Mouse (Mus musculus): ENCODE results near the gene Klhl11. TPM values are rescaled to one million over a fixed set of nuclear protein-coding genes. Genes with fewer than 3 reads are reported as not detected.

Gene Klhl11
- total and polyA plus RNA-seq, 2 experiments from 2014 or later: 10.7 to 56.5 TPM

- H3K27me3 ChIP-seq (ENCODE audit: insufficient read depth, low read length): no peaks in the 10 kb centered on the region
- ATAC-seq (no peak), DNase-seq (ENCODE audit: low spot score) (no peak)
- no peaks in the 10 kb centered on the region for H3K9me3 ChIP-seq (ENCODE audit: low read length)
- TF ChIP-seq CTCF (IDR thresholded peaks at IDR 0.05; ENCODE audit: low read depth): no peak
- peaks cover 63% of the 10 kb centered on the region for H3K36me3 ChIP-seq (ENCODE audit: insufficient read depth, low read length)
- H3K27ac ChIP-seq: no peak overlapping the region
- no peaks in the 10 kb centered on the region for H3K4me1 ChIP-seq (ENCODE audit: insufficient read depth, low read length)
- H3K4me3 ChIP-seq (ENCODE audit: low read length): no peak overlapping the region
- no peak overlapping the region for H3K4me2 ChIP-seq (ENCODE audit: low read depth, low read length)
- H3K9ac ChIP-seq (replicated peaks; ENCODE audit: low read length): no peak overlapping the region
- 90% methylated on average over 10 of the region's 10 CpGs for WGBS
Observed at GRCm38 (mm10) chr11:100513716-100514115, 41.2 kb upstream of the Klhl11 start.

- Histone ChIP-seq H3K36me3 (ENCODE audit: insufficient read depth, low read length) (peaks cover 70% of the 10 kb centered on the region), H3K9me3 (ENCODE audit: low read length) (no peaks in the 10 kb centered on the region), H3K4me2 (ENCODE audit: low read depth, low read length) (no peak overlapping the region), H3K9ac (replicated peaks; ENCODE audit: low read length) (no peak overlapping the region), H3K4me3 (ENCODE audit: low read length) (no peak overlapping the region), H3K27ac (no peak overlapping the region), H3K27me3 (ENCODE audit: insufficient read depth, low read length) (no peaks in the 10 kb centered on the region), H3K4me1 (ENCODE audit: insufficient read depth, low read length) (no peaks in the 10 kb centered on the region)
- ATAC-seq (0 out of 2 replicates have a peak, but pooled peaks have one; percentile 27), DNase-seq (ENCODE audit: low spot score) (peak; percentile 67)
- 79% methylated on average over 1 of the region's 1 CpGs for WGBS
- peak; percentile 69 for TF ChIP-seq CTCF (IDR thresholded peaks at IDR 0.05; ENCODE audit: low read depth)
Observed at GRCm38 (mm10) chr11:100512384-100512783, 39.8 kb upstream of the Klhl11 start.

GRCm38 (mm10) chr11:100510556-100510955, 38.0 kb upstream of the Klhl11 start:
- Histone ChIP-seq H3K9me3 (ENCODE audit: low read length) (no peaks in the 10 kb centered on the region), H3K9ac (replicated peaks; ENCODE audit: low read length) (no peak overlapping the region), H3K36me3 (ENCODE audit: insufficient read depth, low read length) (peaks cover 57% of the 10 kb centered on the region), H3K27ac (no peak overlapping the region), H3K4me1 (ENCODE audit: insufficient read depth, low read length) (no peaks in the 10 kb centered on the region), H3K4me3 (ENCODE audit: low read length) (no peak overlapping the region), H3K4me2 (ENCODE audit: low read depth, low read length) (no peak overlapping the region), H3K27me3 (ENCODE audit: insufficient read depth, low read length) (no peaks in the 10 kb centered on the region)
- peak; percentile 18; the same call in 1 of the 2 replicates for TF ChIP-seq CTCF (IDR thresholded peaks at IDR 0.05; ENCODE audit: low read depth)
- ATAC-seq (no peak), DNase-seq (ENCODE audit: low spot score) (no peak)
- 99% methylated on average over 2 of the region's 2 CpGs for WGBS

GRCm38 (mm10) chr11:100505997-100506396, 33.5 kb upstream of the Klhl11 start:
- ATAC-seq (no peak), DNase-seq (ENCODE audit: low spot score) (no peak)
- Histone ChIP-seq H3K9me3 (ENCODE audit: low read length) (no peaks in the 10 kb centered on the region), H3K27me3 (ENCODE audit: insufficient read depth, low read length) (no peaks in the 10 kb centered on the region), H3K36me3 (ENCODE audit: insufficient read depth, low read length) (peaks cover 42% of the 10 kb centered on the region), H3K4me1 (ENCODE audit: insufficient read depth, low read length) (no peaks in the 10 kb centered on the region), H3K27ac (no peak overlapping the region), H3K9ac (replicated peaks; ENCODE audit: low read length) (no peak overlapping the region), H3K4me2 (ENCODE audit: low read depth, low read length) (no peak overlapping the region), H3K4me3 (ENCODE audit: low read length) (no peak overlapping the region)
- WGBS: 88% methylated on average over 8 of the region's 8 CpGs
- TF ChIP-seq CTCF (IDR thresholded peaks at IDR 0.05; ENCODE audit: low read depth): no peak

- no peak overlapping the region for H3K4me2 ChIP-seq (ENCODE audit: low read depth, low read length)
- H3K9ac ChIP-seq (replicated peaks; ENCODE audit: low read length): no peak overlapping the region
- DNase-seq (ENCODE audit: low spot score) (no peak), ATAC-seq (no peak)
- no peak overlapping the region for H3K27ac ChIP-seq
- H3K4me3 ChIP-seq (ENCODE audit: low read length): no peak overlapping the region
- no peak for TF ChIP-seq CTCF (IDR thresholded peaks at IDR 0.05; ENCODE audit: low read depth)
- no peaks in the 10 kb centered on the region for H3K4me1 ChIP-seq (ENCODE audit: insufficient read depth, low read length)
- no peaks in the 10 kb centered on the region for H3K9me3 ChIP-seq (ENCODE audit: low read length)
- H3K36me3 ChIP-seq (ENCODE audit: insufficient read depth, low read length): peaks cover 41% of the 10 kb centered on the region
- no peaks in the 10 kb centered on the region for H3K27me3 ChIP-seq (ENCODE audit: insufficient read depth, low read length)
- 93% methylated on average over 12 of the region's 12 CpGs for WGBS
Observed at GRCm38 (mm10) chr11:100504990-100505660, 32.6 kb upstream of the Klhl11 start.

- no peak for DNase-seq (ENCODE audit: low spot score)
- H3K9ac ChIP-seq (replicated peaks; ENCODE audit: low read length): no peak overlapping the region
- peaks cover 56% of the 10 kb centered on the region for H3K36me3 ChIP-seq (ENCODE audit: insufficient read depth, low read length)
- no peak for TF ChIP-seq CTCF (IDR thresholded peaks at IDR 0.05; ENCODE audit: low read depth)
- H3K9me3 ChIP-seq (ENCODE audit: low read length): no peaks in the 10 kb centered on the region
- 41% methylated on average over 6 of the region's 6 CpGs for WGBS
- no peak overlapping the region for H3K27ac ChIP-seq
- H3K27me3 ChIP-seq (ENCODE audit: insufficient read depth, low read length): no peaks in the 10 kb centered on the region
- H3K4me2 ChIP-seq (ENCODE audit: low read depth, low read length): no peak overlapping the region
- H3K4me1 ChIP-seq (ENCODE audit: insufficient read depth, low read length): no peaks in the 10 kb centered on the region
- ATAC-seq: no peak
- H3K4me3 ChIP-seq (ENCODE audit: low read length): no peak overlapping the region
Observed at GRCm38 (mm10) chr11:100501321-100501720, 28.8 kb upstream of the Klhl11 start.

- WGBS: 81% methylated on average over 7 of the region's 7 CpGs
- no peak for DNase-seq (ENCODE audit: low spot score)
- no peaks in the 10 kb centered on the region for H3K27me3 ChIP-seq (ENCODE audit: insufficient read depth, low read length)
- H3K4me2 ChIP-seq (ENCODE audit: low read depth, low read length): no peak overlapping the region
- TF ChIP-seq CTCF (IDR thresholded peaks at IDR 0.05; ENCODE audit: low read depth): no peak
- H3K27ac ChIP-seq: no peak overlapping the region
- H3K4me3 ChIP-seq (ENCODE audit: low read length): no peak overlapping the region
- no peak for ATAC-seq
- peaks cover 63% of the 10 kb centered on the region for H3K36me3 ChIP-seq (ENCODE audit: insufficient read depth, low read length)
- no peaks in the 10 kb centered on the region for H3K9me3 ChIP-seq (ENCODE audit: low read length)
- H3K4me1 ChIP-seq (ENCODE audit: insufficient read depth, low read length): no peaks in the 10 kb centered on the region
- H3K9ac ChIP-seq (replicated peaks; ENCODE audit: low read length): no peak overlapping the region
Observed at GRCm38 (mm10) chr11:100500651-100501050, 28.1 kb upstream of the Klhl11 start.

Measured in hindbrain, postnatal 0 days (tissue).